In the genomic region with DNA sequence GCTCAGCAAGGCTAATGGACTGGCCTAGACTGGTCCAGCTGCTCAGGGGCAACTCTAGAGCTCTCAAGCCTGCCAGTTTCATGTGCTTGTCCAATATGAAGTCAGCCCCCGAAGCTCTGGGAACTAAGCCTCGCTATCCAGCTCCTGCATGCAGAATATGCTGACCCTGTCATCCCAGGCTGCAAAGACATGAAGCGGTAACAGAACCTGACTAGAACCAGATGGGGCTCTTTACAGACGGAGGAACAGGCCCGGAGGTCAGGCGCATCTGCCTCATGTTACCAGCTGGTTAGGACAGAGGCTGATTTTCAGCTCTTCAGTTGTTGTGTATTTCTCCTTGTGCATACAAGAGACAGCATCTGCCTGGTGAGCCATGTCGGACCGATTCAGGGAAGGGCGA, we compare ENCODE assay signal across 30 mouse cellular contexts. TPM values are rescaled to one million over a fixed set of nuclear protein-coding genes. Genes with fewer than 3 reads are reported as not detected.
A peak's percentile ranks its signal among the peaks of the same experiment; 100 is the strongest.
DNase-seq lines count a peak whose midpoint lies in the region; ATAC-seq and TF ChIP-seq lines count a peak whose summit lies in the region.
"Had no signal": no experiment of that assay in that cellular context is flagged by ENCODE, and none has a peak within 500 bp of the region (broad histone marks: within the 10 kb centered on the region; RNA-seq: fewer than 3 reads in every experiment).

No protein-coding gene starts in this region.

- peaks cover 28% of the 10 kb centered on the region for H3K4me1 ChIP-seq in kidney, embryonic 14.5 days (ENCODE audit: control insufficient read depth, insufficient read depth, low read length)
- peaks cover 20% of the 10 kb centered on the region for H3K4me1 ChIP-seq in stomach, embryonic 14.5 days (ENCODE audit: control insufficient read depth, insufficient read depth, low read length)
- no peaks in the 10 kb centered on the region for H3K4me1 ChIP-seq in stomach, postnatal 0 days (replicated peaks; ENCODE audit: control insufficient read depth, insufficient read depth)
- H3K4me1 ChIP-seq: forebrain, embryonic 15.5 days had no signal

- 47% methylated on average over 9 of the region's 9 CpGs for WGBS in kidney, embryonic 14.5 days
- WGBS in stomach, embryonic 14.5 days, result 57% methylated on average over 9 of the region's 9 CpGs
- WGBS in stomach, postnatal 0 days, result 62% methylated on average over 9 of the region's 9 CpGs

- intact Hi-C loops in gastrocnemius, adult 2 months (cut with DNase I), result loop anchor here (1.0 kb wide), 1 partner anchor 59 kb away; no protein-coding TSS in a partner anchor

- H3K36me3 ChIP-seq in kidney, embryonic 14.5 days (ENCODE audit: control insufficient read depth, insufficient read depth, low read length), result no peaks in the 10 kb centered on the region
- no peaks in the 10 kb centered on the region for H3K36me3 ChIP-seq in stomach, embryonic 14.5 days (ENCODE audit: control insufficient read depth, insufficient read depth, low read length)
- H3K36me3 ChIP-seq in stomach, postnatal 0 days (ENCODE audit: control insufficient read depth, insufficient read depth, low read length), result no peaks in the 10 kb centered on the region
- H3K36me3 ChIP-seq: embryonic facial prominence, embryonic 12.5 days; forebrain, embryonic 10.5 days; forebrain, embryonic 15.5 days; liver, embryonic 12.5 days had no signal

- no peaks in the 10 kb centered on the region for H3K9me3 ChIP-seq in kidney, embryonic 14.5 days (ENCODE audit: control insufficient read depth, low read length)
- H3K9me3 ChIP-seq in stomach, embryonic 14.5 days (ENCODE audit: control insufficient read depth, low read depth, low read length), result no peaks in the 10 kb centered on the region
- H3K9me3 ChIP-seq in stomach, postnatal 0 days (ENCODE audit: control insufficient read depth, low read length), result no peaks in the 10 kb centered on the region
- H3K9me3 ChIP-seq: embryonic facial prominence, embryonic 12.5 days; forebrain, embryonic 10.5 days; forebrain, embryonic 15.5 days; liver, embryonic 12.5 days had no signal

- H3K9ac ChIP-seq in kidney, embryonic 14.5 days (ENCODE audit: low read depth, low read length), result no peak overlapping the region
- H3K9ac ChIP-seq in stomach, embryonic 14.5 days (replicated peaks; ENCODE audit: low read depth, low read length), result no peak overlapping the region
- H3K9ac ChIP-seq in stomach, postnatal 0 days (ENCODE audit: low read length), result no peak overlapping the region
- H3K9ac ChIP-seq: embryonic facial prominence, embryonic 12.5 days; forebrain, embryonic 15.5 days; liver, embryonic 12.5 days had no signal

- peak overlapping the region; percentile 51; the same call in 1 of the 2 replicates for H3K27ac ChIP-seq in kidney, embryonic 14.5 days (ENCODE audit: low read depth, low read length)
- H3K27ac ChIP-seq in stomach, embryonic 14.5 days (ENCODE audit: low read length), result peak overlapping the region; percentile 55; the same call in 1 of the 2 replicates
- H3K27ac ChIP-seq in stomach, postnatal 0 days (replicated peaks), result no peak overlapping the region
- no peak overlapping the region for H3K27ac ChIP-seq in gastrocnemius, adult 2 months
- H3K27ac ChIP-seq: forebrain, embryonic 15.5 days; layer of hippocampus, adult 2 months; liver, embryonic 12.5 days had no signal

- TF ChIP-seq CTCF in stomach, postnatal 0 days (IDR thresholded peaks at IDR 0.05; ENCODE audit: low read depth), result no peak
- no peak for TF ChIP-seq CTCF in gastrocnemius, adult 2 months (IDR thresholded peaks at IDR 0.05)

- no peak for ATAC-seq in kidney, embryonic 14.5 days (ENCODE audit: low FRiP score, low TSS enrichment)
- ATAC-seq in stomach, embryonic 14.5 days (ENCODE audit: insufficient number of reproducible peaks, insufficient read depth, low FRiP score, low read depth), result no peak; the same call in 1 of the 2 replicates
- ATAC-seq in stomach, postnatal 0 days (ENCODE audit: low FRiP score, low TSS enrichment), result no peak
- ATAC-seq: forebrain, embryonic 15.5 days; hindbrain, embryonic 16.5 days; liver, embryonic 12.5 days; midbrain, embryonic 16.5 days had no signal

- no peak overlapping the region for H3K4me3 ChIP-seq in kidney, embryonic 14.5 days (ENCODE audit: low read length)
- no peak overlapping the region for H3K4me3 ChIP-seq in stomach, embryonic 14.5 days (ENCODE audit: low read depth, low read length)
- H3K4me3 ChIP-seq in stomach, postnatal 0 days (ENCODE audit: low read depth, low read length), result no peak overlapping the region
- no peak overlapping the region for H3K4me3 ChIP-seq in gastrocnemius, adult 2 months
- H3K4me3 ChIP-seq: embryonic facial prominence, embryonic 12.5 days; forebrain, embryonic 10.5 days; forebrain, embryonic 15.5 days; layer of hippocampus, adult 2 months; liver, embryonic 12.5 days had no signal

- no peaks in the 10 kb centered on the region for H3K27me3 ChIP-seq in kidney, embryonic 14.5 days (ENCODE audit: control insufficient read depth, insufficient read depth, low read length)
- H3K27me3 ChIP-seq in stomach, embryonic 14.5 days (ENCODE audit: control insufficient read depth, insufficient read depth, low read length), result no peaks in the 10 kb centered on the region
- H3K27me3 ChIP-seq in stomach, postnatal 0 days (ENCODE audit: control insufficient read depth, insufficient read depth, low read length), result no peaks in the 10 kb centered on the region
- H3K27me3 ChIP-seq: embryonic facial prominence, embryonic 12.5 days; forebrain, embryonic 15.5 days had no signal

- no peak overlapping the region for H3K4me2 ChIP-seq in kidney, embryonic 14.5 days (replicated peaks; ENCODE audit: low read depth, low read length)
- no peak overlapping the region for H3K4me2 ChIP-seq in stomach, embryonic 14.5 days (replicated peaks; ENCODE audit: low read depth, low read length)
- no peak overlapping the region for H3K4me2 ChIP-seq in stomach, postnatal 0 days (replicated peaks; ENCODE audit: low read depth)
- H3K4me2 ChIP-seq: embryonic facial prominence, embryonic 12.5 days; forebrain, embryonic 15.5 days; heart, embryonic 11.5 days; liver, embryonic 12.5 days; midbrain, embryonic 11.5 days had no signal

- TF ChIP-seq EP300 in stomach, postnatal 0 days (optimal IDR thresholded peaks at IDR 0.05), result no peak

- DNase-seq in embryo, embryonic 11 days, result peak; percentile 36
- DNase-seq in embryo, embryonic 9.5 days (ENCODE audit: extremely low spot score), result no peak
- DNase-seq in kidney, postnatal 36 days, result no peak
- DNase-seq in stomach, postnatal 0 days (ENCODE audit: low spot score), result no peak
- no peak for DNase-seq in layer of hippocampus, postnatal 10 days (ENCODE audit: low spot score in 2 of 2)
- no peak for DNase-seq in gastrocnemius, adult 2 months
- DNase-seq: adrenal gland, postnatal 14 days; cerebellum, adult 11 months; cerebellum, adult 9-10 months; cerebellum, postnatal 36 days; gastrocnemius, postnatal 36 days; heart, adult 18-20 months; heart, postnatal 36 days; kidney, adult 18-20 months; kidney, postnatal 25 days; lung, adult 2 months; lung, postnatal 14 days; right cerebral cortex, postnatal 4 days had no signal

RNA-seq across cellular contexts. Expression of a gene that starts 8.9 kb away (rescaled TPM):
- 149 and 164 TPM in 2 replicates for polyA plus RNA-seq in kidney, embryonic 14.5 days (2014; fragmentation: Nextera tagmentation; extraction: Ambion mirVana)
- 132 and 141 TPM in 2 replicates for polyA plus RNA-seq in stomach, embryonic 14.5 days (2014; fragmentation: Nextera tagmentation; extraction: Ambion mirVana)
- polyA plus RNA-seq in stomach, postnatal 0 days (2015; fragmentation: Nextera tagmentation; extraction: Ambion mirVana), result 94.9 and 99.0 TPM in 2 replicates
- 10 to 100 TPM; 80.8 to 82.4 TPM for total RNA-seq in layer of hippocampus, postnatal 10 days (2021)
- total RNA-seq in gastrocnemius, adult 2 months (2021), result 100 to 1,000 TPM in 1 of 2 experiments, 10 to 100 TPM in 1; 84.2 to 104 TPM

RNA-seq across cellular contexts. Expression of a gene that starts 42.1 kb away (rescaled TPM):
- polyA plus RNA-seq in kidney, embryonic 14.5 days (2014; fragmentation: Nextera tagmentation; extraction: Ambion mirVana), result 14.4 and 14.8 TPM in 2 replicates
- 13.1 and 15.8 TPM in 2 replicates for polyA plus RNA-seq in stomach, embryonic 14.5 days (2014; fragmentation: Nextera tagmentation; extraction: Ambion mirVana)
- 13.1 and 13.6 TPM in 2 replicates for polyA plus RNA-seq in stomach, postnatal 0 days (2015; fragmentation: Nextera tagmentation; extraction: Ambion mirVana)
- total RNA-seq in layer of hippocampus, postnatal 10 days (2021), result 10 to 100 TPM; 39.8 to 41.3 TPM
- under 1 TPM; 0.47 to 0.61 TPM for total RNA-seq in gastrocnemius, adult 2 months (2021)
- total RNA-seq: neutrophil, adult 5-6 weeks had no signal

RNA-seq across cellular contexts. Expression of a gene that starts 51.4 kb away (rescaled TPM):
- polyA plus RNA-seq in kidney, embryonic 14.5 days (2014; fragmentation: Nextera tagmentation; extraction: Ambion mirVana), result 34.2 and 34.6 TPM in 2 replicates
- 32.2 and 35.3 TPM in 2 replicates for polyA plus RNA-seq in stomach, embryonic 14.5 days (2014; fragmentation: Nextera tagmentation; extraction: Ambion mirVana)
- polyA plus RNA-seq in stomach, postnatal 0 days (2015; fragmentation: Nextera tagmentation; extraction: Ambion mirVana), result 35.5 and 35.8 TPM in 2 replicates
- 10 to 100 TPM; 10.7 to 11.1 TPM for total RNA-seq in layer of hippocampus, postnatal 10 days (2021)
- total RNA-seq in gastrocnemius, adult 2 months (2021), result 10 to 100 TPM; 20.8 to 25.1 TPM

RNA-seq across cellular contexts. Expression of a gene that starts 58.9 kb away (rescaled TPM):
- 35.6 and 36.0 TPM in 2 replicates for polyA plus RNA-seq in kidney, embryonic 14.5 days (2014; fragmentation: Nextera tagmentation; extraction: Ambion mirVana)
- 33.0 and 36.3 TPM in 2 replicates for polyA plus RNA-seq in stomach, embryonic 14.5 days (2014; fragmentation: Nextera tagmentation; extraction: Ambion mirVana)
- 21.2 and 21.6 TPM in 2 replicates for polyA plus RNA-seq in stomach, postnatal 0 days (2015; fragmentation: Nextera tagmentation; extraction: Ambion mirVana)
- total RNA-seq in layer of hippocampus, postnatal 10 days (2021), result 100 to 1,000 TPM in 1 of 2 experiments, 10 to 100 TPM in 1; 86.9 to 100 TPM
- 10 to 100 TPM; 52.7 to 55.2 TPM for total RNA-seq in gastrocnemius, adult 2 months (2021)

Comparison
In these comparisons a context has a peak if more than half of its experiments do, and no peak if none do; other contexts are left out.
1. H3K27ac ChIP-seq: peak in kidney, embryonic 14.5 days (single experiment) and stomach, embryonic 14.5 days (single experiment); none in stomach, postnatal 0 days (single experiment) and gastrocnemius, adult 2 months (single experiment).